Comparison of ENCODE assay signal across 8 mouse cellular contexts in genomic region chr6:87009692-87010328, GRCm38 (mm10). TPM values are rescaled to one million over a fixed set of nuclear protein-coding genes. Genes with fewer than 3 reads are reported as not detected.
A peak's percentile ranks its signal among the peaks of the same experiment; 100 is the strongest.
DNase-seq lines count a peak whose midpoint lies in the region; ATAC-seq and TF ChIP-seq lines count a peak whose summit lies in the region.

No protein-coding gene starts in this region.

- peak overlapping the region; percentile 88 for H3K4me3 ChIP-seq in hindbrain, embryonic 13.5 days

- H3K27me3 ChIP-seq in Patski, result no peaks in the 10 kb centered on the region
- no peaks in the 10 kb centered on the region for H3K27me3 ChIP-seq in hindbrain, embryonic 13.5 days

- TF ChIP-seq CTCF in Patski (IDR thresholded peaks at IDR 0.05), result no peak

- H3K27ac ChIP-seq in hindbrain, embryonic 13.5 days, result peak overlapping the region; percentile 89

- in situ Hi-C loops in Patski (cut with MboI; ENCODE audit: low pct_unique_long_range_greater_than_20kb), result no loop called here

- POLR2A ChIA-PET in Patski (lab: Charles Lee), result no interaction called here

- peak overlapping the region; percentile 66 for H3K4me2 ChIP-seq in hindbrain, embryonic 13.5 days

- peak; percentile 85 for ATAC-seq in Patski
- ATAC-seq in hindbrain, embryonic 13.5 days (ENCODE audit: low FRiP score), result peak; percentile 97

- peaks cover 18% of the 10 kb centered on the region for H3K4me1 ChIP-seq in hindbrain, embryonic 13.5 days (replicated peaks)

- CTCF ChIA-PET in Patski (lab: Charles Lee), result no interaction called here

- H3K9me3 ChIP-seq in hindbrain, embryonic 13.5 days, result no peaks in the 10 kb centered on the region

- DNase-seq in Patski (ENCODE audit: low read depth, low spot score), result peak; percentile 37
- DNase-seq in cerebellum, postnatal 14 days, result peak; percentile 96
- DNase-seq in frontal cortex, postnatal 14 days (ENCODE audit: low spot score in 2 of 2), result peak; percentile 85 to 89
- DNase-seq in layer of hippocampus, postnatal 25 days (ENCODE audit: extremely low spot score in 1 of 2, low spot score in 1 of 2), result peak; percentile 93 to 94
- DNase-seq in lung, postnatal 25 days (ENCODE audit: low spot score), result peak; percentile 95
- DNase-seq in retina, embryonic 14.5 days (ENCODE audit: low spot score), result peak; percentile 95
- DNase-seq in thymus, postnatal 4 days, result peak; percentile 98

- peak overlapping the region; percentile 97 for H3K9ac ChIP-seq in hindbrain, embryonic 13.5 days

- H3K36me3 ChIP-seq in hindbrain, embryonic 13.5 days, result peaks cover 16% of the 10 kb centered on the region

- WGBS in hindbrain, embryonic 13.5 days, result under 1% methylated on average over 33 of the region's 36 CpGs

RNA-seq across cellular contexts. Expression of gene Nfu1, which starts 0.8 kb away (rescaled TPM):
- 105 TPM for polyA plus RNA-seq in Patski (2021)
- polyA plus RNA-seq in hindbrain, embryonic 13.5 days (2015; fragmentation: Nextera tagmentation; extraction: Ambion mirVana), result 126 and 130 TPM in 2 replicates
- total RNA-seq in layer of hippocampus, postnatal 25 days (2021), result 10 to 100 TPM; 57.5 to 59.6 TPM

RNA-seq across cellular contexts. Expression of gene Gfpt1, which starts 32.8 kb away (rescaled TPM):
- 46.1 TPM for polyA plus RNA-seq in Patski (2021)
- 19.0 and 22.5 TPM in 2 replicates for polyA plus RNA-seq in hindbrain, embryonic 13.5 days (2015; fragmentation: Nextera tagmentation; extraction: Ambion mirVana)
- total RNA-seq in layer of hippocampus, postnatal 25 days (2021), result 10 to 100 TPM; 50.0 to 51.7 TPM

Comparison
In these comparisons a context has a peak if more than half of its experiments do, and no peak if none do; other contexts are left out.
1. Peak in every context shown above with its lines: DNase-seq, ATAC-seq, H3K4me3 ChIP-seq and H3K27ac ChIP-seq.
2. DNase-seq: peak in every context shown above with its lines; median percentile 98 in thymus, postnatal 4 days; 96 in cerebellum, postnatal 14 days; 95 in lung, postnatal 25 days; 95 in retina, embryonic 14.5 days; 94 in layer of hippocampus, postnatal 25 days; 87 in frontal cortex, postnatal 14 days; 37 in Patski.